26 mouse cellular contexts compared by ENCODE assay signal in the genomic region with DNA sequence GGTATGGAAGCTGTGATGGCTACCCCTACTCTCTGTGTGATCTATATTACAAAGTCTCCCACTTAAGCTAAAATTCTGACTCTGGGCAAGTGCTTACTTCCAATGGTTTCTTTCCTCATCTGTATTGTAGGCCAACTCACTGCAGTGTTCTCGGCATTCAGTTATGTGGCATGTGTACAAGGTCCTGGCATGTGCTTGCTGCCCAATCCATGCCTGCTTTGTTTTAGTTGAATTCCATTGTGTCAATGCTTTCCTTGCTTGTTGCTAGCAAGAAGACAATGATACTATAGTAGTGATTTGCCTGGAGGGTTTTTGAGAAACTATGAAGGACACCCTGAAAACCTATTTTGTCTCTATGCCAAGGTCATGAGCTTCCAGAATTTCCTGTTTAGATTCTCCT.
A peak's percentile ranks its signal among the peaks of the same experiment; 100 is the strongest.
DNase-seq lines count a peak whose midpoint lies in the region; ATAC-seq and TF ChIP-seq lines count a peak whose summit lies in the region.
"Had no signal": no experiment of that assay in that cellular context is flagged by ENCODE, and none has a peak within 500 bp of the region (broad histone marks: within the 10 kb centered on the region; RNA-seq: fewer than 3 reads in every experiment).

No protein-coding gene starts in this region.

- no peak for TF ChIP-seq POLR2A in brain, embryonic 14.5 days (IDR thresholded peaks at IDR 0.05; ENCODE audit: borderline replicate concordance, extremely low read depth, insufficient read depth, insufficient read length, poor library complexity, severe bottlenecking)

- H3K27ac ChIP-seq in forebrain, embryonic 14.5 days (ENCODE audit: low read depth, low read length), result no peak overlapping the region
- no peak overlapping the region for H3K27ac ChIP-seq in forebrain, embryonic 16.5 days (ENCODE audit: low read length)
- no peak overlapping the region for H3K27ac ChIP-seq in lung, embryonic 14.5 days (ENCODE audit: low read depth)
- H3K27ac ChIP-seq: embryonic facial prominence, embryonic 10.5 days; embryonic facial prominence, embryonic 13.5 days; forebrain, embryonic 10.5 days; forebrain, embryonic 13.5 days; gastrocnemius, adult 2 months; hindbrain, embryonic 12.5 days; hindbrain, embryonic 15.5 days had no signal

- 37% methylated on average over 1 of the region's 1 CpGs for WGBS in forebrain, embryonic 14.5 days
- WGBS in forebrain, embryonic 16.5 days, result 28% methylated on average over 1 of the region's 1 CpGs
- 76% methylated on average over 1 of the region's 1 CpGs for WGBS in lung, embryonic 14.5 days

- no peaks in the 10 kb centered on the region for H3K9me3 ChIP-seq in forebrain, embryonic 14.5 days (replicated peaks; ENCODE audit: control insufficient read depth, low read length)
- H3K9me3 ChIP-seq in forebrain, embryonic 16.5 days (ENCODE audit: control insufficient read depth, low read length), result no peaks in the 10 kb centered on the region
- H3K9me3 ChIP-seq in lung, embryonic 14.5 days (ENCODE audit: low read depth, low read length), result no peaks in the 10 kb centered on the region
- H3K9me3 ChIP-seq: embryonic facial prominence, embryonic 10.5 days; embryonic facial prominence, embryonic 13.5 days; forebrain, embryonic 10.5 days; forebrain, embryonic 13.5 days; hindbrain, embryonic 12.5 days; hindbrain, embryonic 15.5 days had no signal

- H3K4me2 ChIP-seq in forebrain, embryonic 14.5 days (ENCODE audit: low read length), result no peak overlapping the region
- no peak overlapping the region for H3K4me2 ChIP-seq in forebrain, embryonic 16.5 days (ENCODE audit: low read length)
- no peak overlapping the region for H3K4me2 ChIP-seq in lung, embryonic 14.5 days
- H3K4me2 ChIP-seq: embryonic facial prominence, embryonic 13.5 days; forebrain, embryonic 13.5 days; heart, embryonic 11.5 days; hindbrain, embryonic 12.5 days; hindbrain, embryonic 15.5 days had no signal

- no peaks in the 10 kb centered on the region for H3K36me3 ChIP-seq in forebrain, embryonic 14.5 days (ENCODE audit: control insufficient read depth, insufficient read depth, low read length)
- H3K36me3 ChIP-seq in forebrain, embryonic 16.5 days (ENCODE audit: control insufficient read depth, insufficient read depth), result no peaks in the 10 kb centered on the region
- no peaks in the 10 kb centered on the region for H3K36me3 ChIP-seq in lung, embryonic 14.5 days (ENCODE audit: insufficient read depth)
- H3K36me3 ChIP-seq: embryonic facial prominence, embryonic 10.5 days; embryonic facial prominence, embryonic 13.5 days; forebrain, embryonic 10.5 days; hindbrain, embryonic 12.5 days; hindbrain, embryonic 15.5 days had no signal

- H3K9ac ChIP-seq in forebrain, embryonic 14.5 days (ENCODE audit: low read length), result no peak overlapping the region
- no peak overlapping the region for H3K9ac ChIP-seq in forebrain, embryonic 16.5 days (replicated peaks; ENCODE audit: low read depth, low read length)
- no peak overlapping the region for H3K9ac ChIP-seq in lung, embryonic 14.5 days
- H3K9ac ChIP-seq: embryonic facial prominence, embryonic 13.5 days; forebrain, embryonic 13.5 days; hindbrain, embryonic 12.5 days; hindbrain, embryonic 15.5 days had no signal

- DNase-seq in forebrain, embryonic 14.5 days (ENCODE audit: low spot score), result peak; percentile 17
- DNase-seq in lung, embryonic 14.5 days, result peak; percentile 40
- no peak for DNase-seq in lung, postnatal 36 days
- DNase-seq in brain, embryonic 14.5 days (ENCODE audit: low read depth), result peak; percentile 42
- no peak for DNase-seq in thymus, postnatal 36 days
- no peak for DNase-seq in natural killer cell, adult 2 months (ENCODE audit: low spot score in 2 of 2)
- DNase-seq: adrenal gland, adult 8-10 months; adrenal gland, postnatal 25 days; cerebellum, adult 11 months; cerebellum, adult 2 months; cerebellum, adult 9-11 months; cerebellum, postnatal 25 days; embryo, embryonic 11 days; gastrocnemius, adult 2 months; gastrocnemius, postnatal 14 days; heart, adult 11 months had no signal

- H3K4me1 ChIP-seq in forebrain, embryonic 14.5 days (ENCODE audit: control insufficient read depth, insufficient read depth, low read length), result no peaks in the 10 kb centered on the region
- H3K4me1 ChIP-seq in forebrain, embryonic 16.5 days (replicated peaks; ENCODE audit: control insufficient read depth, insufficient read depth, low read length), result no peaks in the 10 kb centered on the region
- no peaks in the 10 kb centered on the region for H3K4me1 ChIP-seq in lung, embryonic 14.5 days (ENCODE audit: insufficient read depth)
- H3K4me1 ChIP-seq: embryonic facial prominence, embryonic 10.5 days; embryonic facial prominence, embryonic 13.5 days; forebrain, embryonic 10.5 days; forebrain, embryonic 13.5 days had no signal

- H3K4me3 ChIP-seq in forebrain, embryonic 14.5 days (ENCODE audit: low read depth, low read length), result no peak overlapping the region
- H3K4me3 ChIP-seq in forebrain, embryonic 16.5 days (replicated peaks; ENCODE audit: low read length), result no peak overlapping the region
- no peak overlapping the region for H3K4me3 ChIP-seq in lung, embryonic 14.5 days (ENCODE audit: low read depth, low read length)
- H3K4me3 ChIP-seq: embryonic facial prominence, embryonic 10.5 days; embryonic facial prominence, embryonic 13.5 days; erythroblast, embryonic 14.5 days; forebrain, embryonic 10.5 days; forebrain, embryonic 13.5 days; gastrocnemius, adult 2 months; hindbrain, embryonic 12.5 days; hindbrain, embryonic 15.5 days had no signal

- no peaks in the 10 kb centered on the region for H3K27me3 ChIP-seq in forebrain, embryonic 14.5 days (replicated peaks; ENCODE audit: control insufficient read depth, insufficient read depth, low read length)
- H3K27me3 ChIP-seq in forebrain, embryonic 16.5 days (replicated peaks; ENCODE audit: control insufficient read depth, insufficient read depth, low read length), result no peaks in the 10 kb centered on the region
- H3K27me3 ChIP-seq in lung, embryonic 14.5 days (ENCODE audit: insufficient read depth, low read length), result no peaks in the 10 kb centered on the region
- H3K27me3 ChIP-seq: embryonic facial prominence, embryonic 13.5 days; forebrain, embryonic 13.5 days; hindbrain, embryonic 12.5 days; hindbrain, embryonic 15.5 days had no signal

- TF ChIP-seq CTCF in lung, embryonic 14.5 days (IDR thresholded peaks at IDR 0.05; ENCODE audit: low read depth), result no peak
- no peak for TF ChIP-seq CTCF in brain, embryonic 14.5 days (IDR thresholded peaks at IDR 0.05; ENCODE audit: borderline replicate concordance, extremely low read depth, insufficient read depth, insufficient read length)

- no peak for ATAC-seq in forebrain, embryonic 14.5 days
- ATAC-seq in forebrain, embryonic 16.5 days, result no peak
- no peak for ATAC-seq in lung, embryonic 14.5 days (ENCODE audit: insufficient read depth)
- no peak for ATAC-seq in megakaryocyte, adult 5-6 weeks (ENCODE audit: poor library complexity, severe bottlenecking)
- ATAC-seq: forebrain, embryonic 13.5 days had no signal

Comparison
In these comparisons a context has a peak if more than half of its experiments do, and no peak if none do; other contexts are left out.
1. DNase-seq: peak in forebrain, embryonic 14.5 days (single experiment), lung, embryonic 14.5 days (single experiment) and brain, embryonic 14.5 days (single experiment); none in lung, postnatal 36 days (single experiment), thymus, postnatal 36 days (0 of 2) and natural killer cell, adult 2 months (0 of 2).